Mouse (Mus musculus): ENCODE results near the gene Rnps1.

DNA sequence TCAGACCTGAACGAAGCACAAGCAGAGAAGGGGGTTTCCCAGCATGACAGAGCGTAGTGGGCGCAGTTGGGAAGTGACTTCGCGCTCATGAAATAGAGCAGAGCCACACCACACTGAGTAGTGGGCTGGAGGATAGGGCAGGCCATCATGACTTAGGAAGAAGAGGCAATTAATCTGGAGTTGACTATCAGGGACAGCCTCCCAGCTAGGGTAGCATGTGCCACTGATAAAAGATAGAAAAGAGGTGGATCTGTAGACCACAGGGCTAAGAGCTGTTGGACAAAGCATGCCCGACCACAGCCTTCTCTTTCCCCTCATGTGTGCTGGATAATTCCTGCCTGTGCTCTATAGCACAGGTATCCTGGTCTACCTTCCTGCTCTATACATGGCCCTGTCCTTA, 38.5 kb upstream of the Rnps1 start:
- TF ChIP-seq CTCF (conservative IDR thresholded peaks at IDR 0.05; ENCODE audit: insufficient read depth, insufficient read length, low read depth, low read length) = no peak
- no peak for TF ChIP-seq POLR2A (IDR thresholded peaks at IDR 0.05; ENCODE audit: low read depth, low read length)

Measured in kidney, adult 2 months (tissue).